Mouse (Mus musculus) stomach, embryonic 14.5 days (tissue): Measurements from ENCODE around the gene Atp2b2. TPM values are rescaled to one million over a fixed set of nuclear protein-coding genes. Genes with fewer than 3 reads are reported as not detected.
A peak's percentile ranks its signal among the peaks of the same experiment; 100 is the strongest.

Experiments used
- ATAC-seq: fragments of 200-750 bp; cut with Nextera tagmentation; 2 replicates; pipeline ENCODE4 v1.8.0; 2017; ENCODE audit warnings: low read depth, moderate TSS enrichment; ENCODE audit not compliant: insufficient number of reproducible peaks, insufficient read depth, low FRiP score
- H3K27ac ChIP-seq: fragments of 300-500 bp; sonication (generic); 2 replicates; pipeline ENCODE4 v1.5.1; 2014; ENCODE audit warnings: mild to moderate bottlenecking, low read length, moderate library complexity, mixed read lengths
- H3K27me3 ChIP-seq: fragments of 300-500 bp; sonication (generic); 2 replicates; pipeline ENCODE4 v1.6.1; 2014; ENCODE audit warnings: low read length, control low read depth, mixed read lengths; ENCODE audit not compliant: control insufficient read depth, insufficient read depth
- H3K36me3 ChIP-seq: fragments of 300-500 bp; sonication (generic); 2 replicates; pipeline ENCODE4 v1.6.1; 2014; ENCODE audit warnings: mild to moderate bottlenecking, control low read depth, low read length, moderate library complexity, mixed read lengths; ENCODE audit not compliant: control insufficient read depth, insufficient read depth
- H3K4me1 ChIP-seq: fragments of 300-500 bp; sonication (generic); 2 replicates; pipeline ENCODE4 v1.6.1; 2014; ENCODE audit warnings: low read length, control low read depth, mixed read lengths; ENCODE audit not compliant: control insufficient read depth, insufficient read depth
- H3K4me2 ChIP-seq: fragments of 300-500 bp; sonication (generic); replicated peaks from 2 replicates; pipeline ENCODE4 v1.6.1; 2014; ENCODE audit warnings: low read depth, low read length, control low read depth
- H3K4me3 ChIP-seq: fragments of 300-500 bp; sonication (generic); 2 replicates; pipeline ENCODE4 v1.5.1; 2014; ENCODE audit warnings: low read depth, low read length, control low read depth
- H3K9ac ChIP-seq: fragments of 300-500 bp; sonication (generic); replicated peaks from 2 replicates; pipeline ENCODE4 v1.6.1; 2014; ENCODE audit warnings: low read depth, mild to moderate bottlenecking, control low read depth, low read length, moderate library complexity, mixed read lengths
- H3K9me3 ChIP-seq: fragments of 300-500 bp; sonication (generic); 2 replicates; pipeline ENCODE4 v1.6.1; 2016; ENCODE audit warnings: low read depth, low read length, control low read depth; ENCODE audit not compliant: control insufficient read depth
- WGBS: fragments of 180-500 bp; shearing (Covaris S2); extraction: QIAGEN DNeasy Blood & Tissue Kit; methylation state at CpG from one replicate; pipeline ENCODE4 v1.1.7; 2014; 5-methylcytosine and 5-hydroxymethylcytosine counted together
- polyA plus RNA-seq: library from polyadenylated mRNA; unstranded; fragments of >200 nt; fragmentation: Nextera tagmentation; extraction: Ambion mirVana; gene quantifications from 2 replicates; pipeline ENCODE4 v1.2.1, GENCODE M21; 2014

Atp2b2 gene
- polyA plus RNA-seq: 2.1 and 2.4 TPM in 2 replicates

DNA sequence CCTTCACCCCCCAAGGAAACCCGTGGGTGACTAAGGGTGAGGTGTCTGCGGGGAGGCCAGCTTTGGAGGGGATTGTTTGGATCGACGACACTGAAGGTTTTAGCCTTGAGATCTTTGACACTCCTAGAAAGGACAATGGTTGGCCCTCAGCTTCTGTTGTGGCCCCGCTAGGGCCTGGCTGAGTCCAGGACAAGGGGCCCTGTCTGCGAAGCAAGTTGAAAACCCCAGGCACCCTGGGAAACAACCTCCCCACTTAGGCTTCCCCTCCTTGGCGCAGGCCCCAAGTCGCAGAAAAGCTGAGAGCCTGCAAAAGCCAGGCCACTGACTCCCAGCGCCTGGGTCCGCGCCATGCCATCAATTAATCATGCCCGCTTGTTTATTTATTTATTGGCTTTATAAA is at the start of gene Atp2b2:
Gene Atp2b2, minus strand, starts transcription at position 282 of the 400 bp plus-strand sequence.
- ATAC-seq: no peak

DNA sequence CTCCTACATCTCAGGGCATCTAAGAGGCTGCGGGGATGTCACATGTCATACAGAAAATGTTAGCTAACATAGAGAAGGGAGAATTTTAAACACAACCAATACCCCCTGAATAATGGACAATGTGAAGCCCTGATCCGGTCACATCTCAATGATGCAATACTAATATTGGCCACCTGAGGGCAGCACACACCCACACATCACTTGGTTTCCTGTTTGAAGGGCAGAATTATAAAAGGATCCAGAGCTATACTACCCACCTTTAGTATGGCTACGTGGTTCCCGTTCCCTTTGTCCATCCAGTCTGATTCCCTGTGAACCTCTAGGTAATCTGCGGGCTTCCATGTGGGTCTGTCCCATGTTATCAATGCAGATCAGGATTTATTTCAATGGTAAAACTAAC is 47.2 kb upstream of the Atp2b2 start:
- WGBS: 22% methylated on average over 5 of the region's 5 CpGs
- ATAC-seq: no peak
- Histone ChIP-seq H3K4me2 (no peak overlapping the region), H3K27ac (no peak overlapping the region), H3K4me3 (no peak overlapping the region), H3K9ac (no peak overlapping the region), H3K27me3 (no peaks in the 10 kb centered on the region), H3K4me1 (no peaks in the 10 kb centered on the region), H3K9me3 (no peaks in the 10 kb centered on the region), H3K36me3 (no peaks in the 10 kb centered on the region)

More for the DNA sequence above, at the start of gene Atp2b2:
- Histone ChIP-seq H3K27me3 (peaks cover 40% of the 10 kb centered on the region), H3K27ac (no peak within 1 kb of the TSS), H3K4me1 (no peaks in the 10 kb centered on the region), H3K4me3 (peak within 1 kb of the TSS; percentile 33), H3K4me2 (peak within 1 kb of the TSS; percentile 67), H3K9me3 (no peaks in the 10 kb centered on the region), H3K9ac (no peak within 1 kb of the TSS), H3K36me3 (no peaks in the 10 kb centered on the region)
- 15% methylated on average over 12 of the region's 12 CpGs for WGBS

DNA sequence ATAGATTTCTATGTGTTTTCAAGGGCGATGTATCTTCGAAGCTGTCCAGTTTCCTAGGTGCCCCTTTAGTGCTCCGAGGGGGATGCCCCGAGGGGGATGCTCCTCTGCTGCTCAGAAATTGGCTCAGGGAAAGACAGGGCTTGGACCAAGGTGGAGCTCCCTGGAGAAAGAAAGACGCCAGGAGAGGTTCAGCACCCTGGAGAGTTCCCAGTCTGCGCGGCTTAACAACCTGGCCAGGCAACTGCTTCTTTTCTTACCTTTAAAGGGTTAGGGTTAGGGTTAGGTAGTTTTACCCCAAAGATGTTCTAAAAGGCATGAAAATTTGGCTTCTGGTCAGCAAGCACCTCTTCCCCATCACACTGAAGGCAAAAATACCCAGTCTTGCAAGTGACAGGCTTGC is 44.7 kb upstream of the Atp2b2 start:
- WGBS: 26% methylated on average over 7 of the region's 7 CpGs
- H3K4me2 ChIP-seq: no peak overlapping the region
- no peaks in the 10 kb centered on the region for H3K27me3 ChIP-seq
- no peaks in the 10 kb centered on the region for H3K9me3 ChIP-seq
- H3K4me3 ChIP-seq: no peak overlapping the region
- no peak overlapping the region for H3K9ac ChIP-seq
- no peaks in the 10 kb centered on the region for H3K36me3 ChIP-seq
- ATAC-seq: no peak
- no peaks in the 10 kb centered on the region for H3K4me1 ChIP-seq
- H3K27ac ChIP-seq: no peak overlapping the region

DNA sequence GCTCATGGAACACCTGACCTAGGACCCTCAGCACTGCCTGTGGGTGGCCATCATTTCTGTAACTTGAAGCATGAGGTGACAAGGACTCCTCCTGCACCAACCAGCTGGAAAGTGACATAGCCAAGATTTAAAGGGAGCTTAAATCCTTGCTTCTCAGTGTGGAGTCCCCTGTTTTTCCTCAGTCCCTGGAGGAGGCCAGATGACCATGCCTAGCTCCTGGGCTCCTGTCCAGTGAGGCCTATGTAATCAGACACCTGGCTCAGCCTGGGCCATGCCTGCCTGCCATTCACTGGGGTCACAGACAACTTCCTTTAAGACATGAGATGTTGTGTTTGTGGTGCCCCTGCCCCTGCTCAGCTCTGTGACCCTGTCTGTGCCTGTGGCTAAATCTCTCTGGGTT is 36.1 kb upstream of the Atp2b2 start:
- no peaks in the 10 kb centered on the region for H3K9me3 ChIP-seq
- ATAC-seq: no peak
- no peak overlapping the region for H3K27ac ChIP-seq
- no peak overlapping the region for H3K4me3 ChIP-seq
- H3K36me3 ChIP-seq: no peaks in the 10 kb centered on the region
- no peaks in the 10 kb centered on the region for H3K4me1 ChIP-seq
- H3K9ac ChIP-seq: no peak overlapping the region
- H3K4me2 ChIP-seq: no peak overlapping the region
- no peaks in the 10 kb centered on the region for H3K27me3 ChIP-seq

DNA sequence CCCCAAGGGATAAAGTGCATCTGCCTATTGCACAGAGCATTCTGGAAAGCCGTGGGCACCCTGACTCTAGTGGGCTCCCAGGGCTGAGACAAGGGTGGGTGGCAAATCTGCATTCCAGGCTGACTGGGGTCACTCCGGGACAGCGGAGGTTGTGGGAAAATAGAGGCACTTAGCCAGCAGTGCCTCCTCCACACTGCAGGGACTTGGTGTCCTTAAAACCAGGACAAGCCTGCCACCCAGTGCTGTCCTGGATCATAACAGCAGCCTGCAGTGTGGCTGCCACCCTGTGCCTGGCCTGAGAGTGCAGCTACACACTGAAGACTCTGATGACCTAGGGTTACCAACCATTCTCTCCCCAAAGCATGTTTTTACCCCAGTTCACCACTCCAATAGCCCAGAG is 34.1 kb upstream of the Atp2b2 start:
- Histone ChIP-seq H3K36me3 (no peaks in the 10 kb centered on the region), H3K27ac (no peak overlapping the region), H3K4me1 (no peaks in the 10 kb centered on the region), H3K9ac (no peak overlapping the region), H3K4me2 (no peak overlapping the region), H3K27me3 (no peaks in the 10 kb centered on the region), H3K9me3 (no peaks in the 10 kb centered on the region), H3K4me3 (no peak overlapping the region)
- WGBS: 55% methylated on average over 3 of the region's 3 CpGs
- no peak for ATAC-seq

DNA sequence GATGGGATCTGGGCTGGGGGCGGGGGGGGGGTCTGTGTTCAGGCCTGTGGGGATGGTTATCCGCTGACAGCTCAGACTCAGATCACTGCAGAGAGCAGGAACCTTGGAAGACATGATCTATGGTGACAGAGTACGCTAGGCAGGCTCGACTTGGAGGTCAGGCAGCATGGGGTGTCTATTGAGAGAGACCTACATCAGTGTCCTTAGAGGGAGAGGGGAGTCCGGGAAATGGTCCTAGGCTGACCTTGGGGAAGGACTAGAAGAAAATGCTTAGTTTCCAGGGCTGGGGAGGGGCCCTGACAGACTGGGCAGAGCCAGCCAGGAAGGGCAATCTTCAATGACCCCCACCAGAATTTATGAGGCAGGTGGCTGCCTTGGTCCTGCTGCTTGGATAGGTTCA is 33.6 kb upstream of the Atp2b2 start:
- H3K36me3 ChIP-seq: no peaks in the 10 kb centered on the region
- WGBS: 51% methylated on average over 5 of the region's 5 CpGs
- H3K4me1 ChIP-seq: no peaks in the 10 kb centered on the region
- H3K4me3 ChIP-seq: no peak overlapping the region
- H3K27me3 ChIP-seq: no peaks in the 10 kb centered on the region
- H3K9ac ChIP-seq: no peak overlapping the region
- H3K4me2 ChIP-seq: no peak overlapping the region
- H3K9me3 ChIP-seq: no peaks in the 10 kb centered on the region
- no peak for ATAC-seq
- no peak overlapping the region for H3K27ac ChIP-seq

DNA sequence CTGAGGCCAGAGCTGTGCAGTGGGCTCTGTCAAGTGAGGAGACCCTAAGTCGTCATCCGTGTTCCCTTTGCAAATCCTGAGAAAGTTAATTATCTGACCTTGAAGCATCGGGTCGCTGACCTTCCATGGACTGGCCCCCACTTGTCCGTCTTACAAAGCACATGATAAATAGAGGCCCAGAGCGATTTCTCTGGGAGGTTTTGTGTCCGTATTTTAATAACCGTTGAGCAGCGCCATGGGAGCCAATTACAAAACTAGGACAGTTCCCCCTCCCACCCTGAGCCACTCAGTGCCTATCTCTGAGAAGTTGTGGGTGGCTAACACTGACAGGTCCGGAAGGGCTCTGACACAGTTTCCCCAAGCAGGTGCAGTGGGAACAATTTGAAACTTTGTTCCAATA is 32.5 kb upstream of the Atp2b2 start:
- no peak overlapping the region for H3K4me3 ChIP-seq
- H3K4me1 ChIP-seq: no peaks in the 10 kb centered on the region
- no peak overlapping the region for H3K4me2 ChIP-seq
- H3K27ac ChIP-seq: no peak overlapping the region
- WGBS: 66% methylated on average over 10 of the region's 10 CpGs
- no peaks in the 10 kb centered on the region for H3K27me3 ChIP-seq
- H3K9me3 ChIP-seq: no peaks in the 10 kb centered on the region
- no peak for ATAC-seq
- H3K9ac ChIP-seq: no peak overlapping the region
- no peaks in the 10 kb centered on the region for H3K36me3 ChIP-seq

DNA sequence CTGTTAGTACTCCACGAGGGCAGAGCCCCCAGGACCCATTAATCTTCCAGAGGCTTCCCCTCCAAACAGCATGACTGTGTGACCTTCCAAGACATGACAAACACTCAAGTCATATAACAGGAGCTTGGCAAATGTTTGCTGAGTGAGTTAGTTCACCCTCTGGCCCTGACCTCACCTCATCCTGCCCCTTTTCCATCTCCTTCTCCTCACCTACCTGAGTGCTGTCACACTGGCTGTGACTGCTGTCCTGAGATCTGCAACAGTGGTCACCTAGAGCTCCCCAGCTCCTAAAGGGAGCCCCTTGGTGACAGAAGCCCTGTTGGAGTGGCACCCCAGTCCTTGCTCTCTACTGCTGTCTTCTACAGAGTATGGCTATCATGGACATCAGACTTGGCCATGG is 31.8 kb upstream of the Atp2b2 start:
- Histone ChIP-seq H3K9me3 (no peaks in the 10 kb centered on the region), H3K4me1 (no peaks in the 10 kb centered on the region), H3K36me3 (no peaks in the 10 kb centered on the region), H3K9ac (no peak overlapping the region), H3K4me3 (no peak overlapping the region), H3K27me3 (no peaks in the 10 kb centered on the region), H3K4me2 (no peak overlapping the region), H3K27ac (no peak overlapping the region)
- ATAC-seq: no peak
- WGBS: 0% methylated on average over 1 of the region's 1 CpGs

DNA sequence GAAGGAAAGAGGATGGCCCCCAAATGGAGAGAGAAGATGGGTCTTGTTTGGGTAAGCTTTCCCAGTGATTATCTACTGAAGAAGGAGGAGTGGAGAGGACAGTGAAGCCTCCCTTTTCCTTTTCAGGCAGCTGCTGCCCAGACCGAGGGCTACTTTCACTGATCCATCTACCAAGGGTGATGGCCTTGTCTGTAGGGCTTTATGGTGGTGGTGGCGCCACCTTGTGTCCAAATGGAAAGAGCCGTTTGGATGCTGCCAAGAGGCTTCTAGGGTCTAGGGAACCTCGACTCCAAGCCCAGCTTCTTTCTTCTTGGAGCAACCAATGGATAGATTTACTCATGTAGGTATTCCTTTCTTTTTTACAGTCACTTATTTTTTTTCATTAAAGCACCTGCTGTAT is 29.2 kb upstream of the Atp2b2 start:
- Histone ChIP-seq H3K4me1 (no peaks in the 10 kb centered on the region), H3K27ac (no peak overlapping the region), H3K4me3 (no peak overlapping the region), H3K9me3 (no peaks in the 10 kb centered on the region), H3K36me3 (no peaks in the 10 kb centered on the region), H3K4me2 (no peak overlapping the region), H3K9ac (no peak overlapping the region), H3K27me3 (no peaks in the 10 kb centered on the region)
- no peak for ATAC-seq
- 12% methylated on average over 4 of the region's 4 CpGs for WGBS
